Mouse (Mus musculus): Measurements from ENCODE around the gene Cpa1.

Gene Cpa1

DNA sequence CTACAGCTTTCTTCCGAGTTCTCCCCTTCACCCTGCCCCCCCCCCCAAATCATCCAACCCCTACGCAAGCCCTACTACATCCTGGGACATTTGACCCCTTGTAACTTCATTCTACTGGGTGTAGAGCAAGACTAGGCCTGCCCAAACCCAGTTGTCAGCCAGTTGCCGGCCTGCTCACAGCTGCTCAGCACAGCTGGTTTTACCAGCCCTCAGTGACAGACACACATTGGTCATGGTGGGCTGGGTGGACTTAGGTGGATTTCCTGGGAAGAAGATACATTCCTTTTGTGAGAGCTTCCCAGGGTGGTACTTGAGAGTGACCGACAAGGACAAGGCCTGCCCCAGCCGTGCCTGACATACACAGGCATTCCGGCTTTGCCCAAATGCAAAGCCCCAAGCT, 18.0 kb upstream of the Cpa1 start:
- DNase-seq (ENCODE audit: extremely low spot score) = no peak

DNA sequence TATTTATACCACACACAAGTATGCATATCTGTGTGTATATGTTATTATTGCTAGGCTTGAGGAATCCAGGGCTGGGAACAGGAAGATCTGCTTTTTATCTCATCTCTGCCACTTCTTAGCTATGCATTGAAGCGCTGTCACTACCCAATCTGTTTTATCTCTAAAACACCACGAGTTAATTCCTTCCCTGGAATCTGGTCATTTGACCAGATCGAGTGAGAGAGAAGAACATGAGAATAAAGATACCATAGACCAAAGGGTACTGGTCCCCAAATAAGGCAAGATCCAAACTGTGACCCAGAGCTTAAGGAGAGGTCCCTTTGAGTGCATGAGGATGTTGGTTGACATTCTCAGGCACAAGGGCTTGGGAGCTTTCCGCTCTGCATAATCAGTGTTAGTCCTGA, 17.0 kb upstream of the Cpa1 start:
- no peak for DNase-seq (ENCODE audit: extremely low spot score)

DNA sequence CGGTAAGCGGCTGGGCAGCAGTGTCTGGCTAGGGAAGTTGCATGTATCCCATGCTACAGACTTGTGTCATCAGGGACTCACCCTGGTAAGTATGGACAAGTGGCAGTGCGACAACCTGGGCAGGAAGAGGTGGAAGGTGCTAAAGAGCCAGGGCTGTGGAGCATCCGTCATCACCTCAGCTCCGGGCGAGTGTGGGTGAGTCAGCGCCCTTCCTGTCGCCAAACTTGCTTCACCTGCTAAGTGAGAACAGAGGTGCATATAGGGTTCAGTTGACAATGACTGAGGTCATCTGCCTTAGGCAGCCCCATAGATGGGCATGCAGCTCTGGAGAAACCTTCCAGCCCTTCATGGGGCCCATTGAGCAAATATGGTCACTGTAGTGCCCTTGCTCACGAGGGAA, 14.3 kb upstream of the Cpa1 start:
- no peak for DNase-seq (ENCODE audit: extremely low spot score)

DNA sequence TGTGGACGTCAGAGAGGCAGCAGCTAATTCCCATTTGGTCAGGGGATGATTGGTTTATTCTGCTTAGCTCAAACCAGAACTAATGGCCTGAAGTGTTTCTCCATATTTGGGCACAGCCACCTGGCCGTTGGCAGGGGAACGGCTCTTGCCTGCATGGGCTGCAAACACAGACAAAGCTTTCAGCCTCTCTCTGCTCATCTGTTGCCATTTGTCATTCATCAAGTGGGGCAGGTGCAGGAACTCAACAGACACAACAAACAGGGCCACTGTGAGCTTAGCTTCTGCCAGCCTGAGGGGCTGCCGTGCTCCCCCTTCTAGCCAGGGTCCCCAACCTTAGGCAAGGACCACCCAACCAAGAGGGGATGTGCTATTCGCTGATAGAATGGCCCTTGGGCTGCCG, 10.9 kb upstream of the Cpa1 start:
- peak; percentile 46 for DNase-seq (ENCODE audit: extremely low spot score)

DNA sequence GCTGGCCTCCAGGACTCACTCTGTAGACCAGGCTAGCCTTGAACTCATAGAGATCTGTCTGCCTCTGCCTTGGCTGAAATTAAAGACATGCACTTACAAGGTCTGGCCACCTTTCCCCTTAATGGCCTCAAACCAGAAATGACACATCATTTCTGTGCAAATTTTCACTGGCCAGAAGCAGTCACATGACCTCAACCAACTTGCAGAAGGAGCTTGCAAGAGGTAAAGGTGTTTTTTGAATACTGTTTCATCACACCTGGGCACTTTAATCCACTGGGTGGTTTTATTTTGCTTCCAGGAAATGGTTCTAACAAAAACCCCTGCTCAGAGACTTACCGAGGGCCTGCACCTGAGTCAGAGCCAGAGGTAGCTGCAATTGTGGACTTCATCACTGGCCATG, 9.0 kb upstream of the Cpa1 start:
- DNase-seq (ENCODE audit: extremely low spot score) = no peak

DNA sequence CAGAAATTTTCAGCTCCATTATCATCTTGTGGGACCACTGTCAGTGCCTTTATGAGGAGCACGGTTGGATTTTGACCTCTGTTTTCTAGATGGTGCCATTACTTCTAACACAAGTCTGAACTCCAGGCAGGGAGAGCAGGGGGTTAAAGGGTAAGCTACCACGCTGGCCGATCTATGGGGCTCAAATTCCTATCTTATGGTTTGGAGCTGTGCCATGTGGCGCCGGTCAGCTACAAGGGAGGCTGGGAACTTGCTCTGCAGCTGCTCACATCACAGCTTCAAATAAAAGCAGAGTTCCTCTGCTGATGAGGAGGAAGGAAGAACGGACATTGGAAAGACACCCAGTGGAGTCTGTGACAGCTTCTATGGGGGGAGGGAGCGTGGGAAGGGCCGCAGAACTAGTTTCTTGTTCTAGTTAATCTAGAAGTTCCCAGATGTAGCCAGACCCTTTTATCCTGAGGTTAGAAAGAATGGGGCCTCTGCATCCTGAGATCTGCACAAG, 3.6 kb upstream of the Cpa1 start:
- DNase-seq (ENCODE audit: extremely low spot score) = peak; percentile 49

DNA sequence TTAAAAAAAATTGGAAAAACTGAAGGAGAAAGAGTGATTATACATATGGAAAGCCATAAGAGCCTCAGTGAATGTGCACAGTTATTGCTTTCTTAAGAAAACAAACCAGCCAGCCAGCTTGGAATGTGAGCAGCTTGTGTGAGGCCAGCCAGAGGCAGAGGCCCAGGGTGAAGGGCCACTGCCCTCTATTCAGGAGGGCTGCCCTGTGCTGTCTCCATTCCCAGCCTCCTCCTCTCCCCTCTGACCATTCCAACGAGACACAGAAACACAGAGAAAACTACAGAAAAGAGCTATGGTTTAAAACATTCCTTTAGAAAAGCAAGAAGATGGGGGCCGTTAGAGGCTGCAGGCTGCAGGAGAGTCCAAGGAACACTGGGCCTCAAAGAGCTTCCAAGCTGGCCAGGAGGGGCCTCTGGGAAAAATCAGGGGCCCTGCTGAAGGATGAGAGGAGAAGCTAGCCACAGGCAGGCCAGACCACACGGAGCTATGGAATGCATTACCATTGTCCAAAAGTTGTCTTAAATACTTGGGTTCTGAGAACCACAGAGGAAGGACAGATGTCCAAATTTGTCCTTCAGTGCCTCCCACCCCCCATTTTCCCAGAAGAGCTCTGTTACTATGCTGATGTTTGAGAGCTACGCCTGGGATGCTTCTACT, 2.7 kb upstream of the Cpa1 start:
- DNase-seq (ENCODE audit: extremely low spot score) = peak; percentile 72

DNA sequence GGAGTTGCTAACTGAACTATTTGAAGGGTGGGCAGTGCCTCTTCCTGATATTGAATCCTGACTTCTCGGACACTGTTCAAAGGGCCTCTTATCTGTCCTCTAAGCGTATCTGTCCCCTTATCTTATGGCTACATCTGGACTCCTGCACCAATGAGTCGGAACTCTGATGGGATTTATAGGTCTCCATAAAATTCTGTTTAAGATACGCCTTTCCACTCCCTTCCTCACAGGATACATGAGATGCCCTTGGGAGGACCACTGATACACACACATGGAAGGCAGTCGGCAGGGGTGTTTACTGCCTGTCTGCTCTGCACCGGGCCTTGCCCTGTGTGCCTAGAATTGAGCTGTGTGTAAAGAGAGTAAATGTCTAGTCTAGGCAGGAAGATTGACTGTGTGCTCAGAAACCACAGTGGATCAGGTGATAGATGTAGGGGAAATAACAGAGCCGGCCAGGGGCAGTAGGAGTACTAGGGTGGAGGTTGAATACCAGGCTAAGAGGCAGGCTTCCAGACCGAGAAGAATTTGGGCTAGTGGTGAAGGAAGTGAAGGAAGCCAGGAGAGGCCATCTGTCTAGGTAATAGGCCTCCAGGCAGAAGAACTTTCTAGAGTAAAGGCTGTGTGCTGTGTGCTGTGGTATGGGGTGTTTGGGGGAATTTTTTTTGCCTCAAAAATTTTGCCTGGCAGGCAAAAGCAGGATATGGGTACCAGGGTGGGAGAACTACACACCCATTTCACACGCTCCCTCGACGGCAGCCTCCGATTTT, 4.9 kb downstream of the Cpa1 start:
- DNase-seq (ENCODE audit: extremely low spot score) = no peak

DNA sequence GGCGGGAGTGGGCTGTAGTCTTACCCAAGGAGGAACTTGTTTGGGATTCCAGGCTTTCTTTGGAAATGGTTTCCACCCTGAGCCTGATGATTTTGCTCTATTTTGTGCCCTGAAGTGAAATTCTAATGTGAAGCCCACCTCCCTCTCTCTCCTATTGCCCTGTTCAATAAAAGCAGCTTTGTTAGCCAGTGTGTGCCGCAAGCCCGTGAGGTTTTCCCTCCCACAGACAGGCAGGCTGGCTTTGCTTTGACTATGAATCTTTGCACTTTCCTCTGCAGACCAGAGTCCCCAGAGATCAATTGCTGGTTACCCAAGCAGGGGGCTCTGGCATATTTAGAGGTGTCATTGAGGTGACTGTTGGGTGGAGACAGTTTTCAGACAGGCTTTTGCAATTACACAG, 5.4 kb downstream of the Cpa1 start:
- no peak for DNase-seq (ENCODE audit: extremely low spot score)

DNA sequence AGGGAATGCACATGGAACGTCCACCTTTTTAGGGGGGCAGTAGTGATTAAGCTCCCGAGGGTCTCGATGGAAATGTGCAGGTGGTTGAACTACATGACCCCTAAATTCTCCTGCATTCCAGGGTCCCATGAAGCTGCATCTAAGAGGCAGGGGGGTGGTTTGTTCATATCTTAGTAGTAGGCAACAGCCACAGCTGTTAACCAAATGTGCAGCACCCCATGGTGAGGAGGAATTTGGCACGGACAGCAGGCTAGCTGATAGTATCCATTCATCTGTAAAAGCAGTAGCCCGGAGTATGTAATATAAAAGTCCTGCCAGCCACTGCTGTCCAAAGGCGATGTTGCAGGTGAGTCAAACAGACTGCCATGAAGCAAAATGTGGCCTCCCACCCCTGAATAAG, 6.4 kb downstream of the Cpa1 start:
- DNase-seq (ENCODE audit: extremely low spot score) = no peak

DNA sequence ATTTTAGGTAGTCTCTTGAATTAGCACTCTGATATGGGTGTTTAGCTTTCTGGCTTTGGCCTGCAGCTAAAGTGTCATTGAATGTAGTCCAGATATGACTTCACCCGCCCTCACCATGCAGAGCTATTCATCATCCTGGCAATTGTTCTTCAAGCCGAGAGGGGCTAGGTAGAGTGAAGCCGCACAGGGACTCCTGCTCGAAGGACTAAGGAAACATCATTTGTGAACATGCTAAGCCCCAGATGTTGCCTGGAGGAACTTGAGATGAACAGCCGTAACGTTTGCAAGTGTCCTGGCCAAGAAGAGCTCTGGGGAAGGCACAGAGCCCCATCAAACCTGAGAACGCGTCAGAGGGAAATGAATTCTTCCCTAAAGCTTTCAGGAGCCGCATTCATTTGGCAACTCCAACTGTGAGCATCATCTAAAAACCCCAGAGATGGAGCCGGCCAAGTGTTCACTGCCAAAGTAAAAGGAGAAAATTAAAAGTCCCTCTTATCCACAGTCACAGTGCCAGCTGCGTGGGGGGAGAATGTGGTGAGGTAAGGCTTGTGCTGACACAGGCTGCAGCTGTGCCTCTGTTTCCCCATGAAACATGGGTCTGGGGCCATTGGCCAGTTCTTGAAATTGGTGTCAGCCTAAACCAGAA, 10.8 kb downstream of the Cpa1 start:
- DNase-seq (ENCODE audit: extremely low spot score) = no peak

DNA sequence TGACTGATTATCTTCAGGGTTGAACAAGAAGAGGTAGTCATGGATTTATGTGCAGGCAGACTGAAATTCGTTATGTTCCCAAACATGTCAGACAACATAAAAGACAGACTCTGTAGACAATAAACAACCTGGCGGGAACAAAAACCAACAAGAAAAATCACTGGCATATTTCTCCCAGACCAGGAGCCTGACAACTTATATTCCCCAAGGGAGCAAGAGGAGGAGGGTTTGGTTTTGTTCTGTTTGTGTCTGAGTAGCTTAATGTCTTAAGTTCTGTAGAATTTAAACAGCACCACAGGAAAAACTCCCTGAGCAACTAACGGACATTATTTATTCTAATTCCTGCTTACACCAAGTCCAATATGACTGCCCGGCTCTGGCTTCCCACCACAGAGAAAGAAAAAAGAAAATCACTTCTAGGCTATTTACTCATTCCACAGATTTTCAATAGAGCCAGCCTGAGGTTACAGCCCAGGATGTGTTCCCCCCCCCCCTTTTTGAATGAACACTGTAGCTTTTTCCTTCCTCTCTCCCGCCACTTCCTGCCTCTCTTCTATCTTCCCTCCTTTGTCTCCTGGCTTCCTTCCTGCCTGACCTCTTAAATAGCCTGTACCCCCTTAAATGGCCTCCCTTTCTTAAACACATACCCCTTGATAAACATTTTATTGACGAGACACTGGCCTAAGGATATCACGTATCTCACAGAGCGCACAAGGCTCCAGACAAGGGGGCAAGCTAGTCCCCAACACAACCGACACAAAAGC, 13.6 kb downstream of the Cpa1 start:
- DNase-seq (ENCODE audit: extremely low spot score) = no peak

DNA sequence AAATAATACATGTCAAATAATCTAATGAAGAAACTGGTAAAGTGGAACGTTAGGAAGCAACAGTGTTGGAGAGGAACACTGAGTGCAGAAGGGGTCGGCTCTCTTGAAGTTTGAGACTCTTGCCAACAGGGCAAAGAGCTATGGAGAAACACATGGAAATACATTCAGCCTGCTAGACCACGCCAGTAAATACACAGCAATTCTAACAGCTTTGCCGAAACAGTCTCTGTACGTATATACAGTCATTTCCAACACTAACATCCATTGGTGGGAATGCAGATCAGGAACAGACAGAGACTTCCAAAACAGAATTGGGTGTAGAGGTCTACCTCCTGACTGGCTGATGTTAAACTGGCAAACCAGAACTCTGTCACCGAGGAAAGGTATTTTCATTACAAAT, 14.5 kb downstream of the Cpa1 start:
- DNase-seq (ENCODE audit: extremely low spot score) = no peak

DNA sequence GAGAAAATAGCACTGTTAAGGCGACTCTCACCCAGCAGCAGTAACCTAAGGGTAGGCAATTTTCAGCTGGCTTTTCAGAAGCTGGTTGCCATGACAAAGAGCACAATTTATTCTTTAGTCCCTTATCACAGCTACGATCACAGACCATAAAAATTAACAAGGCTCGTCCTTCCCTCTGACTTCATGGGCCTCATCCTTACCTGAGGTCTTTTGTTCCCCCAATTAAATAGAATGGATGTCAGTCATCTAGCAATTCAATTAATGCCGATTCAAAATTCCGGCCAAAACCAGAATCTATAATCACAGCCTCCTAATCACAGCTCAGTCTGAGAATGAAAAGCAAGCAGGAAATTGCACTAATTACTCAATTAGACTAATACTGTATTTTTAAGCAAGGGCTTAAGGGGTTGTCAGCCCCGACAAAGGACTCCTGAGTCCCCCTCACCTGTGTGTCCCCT, 15.4 kb downstream of the Cpa1 start:
- no peak for DNase-seq (ENCODE audit: extremely low spot score)

DNA sequence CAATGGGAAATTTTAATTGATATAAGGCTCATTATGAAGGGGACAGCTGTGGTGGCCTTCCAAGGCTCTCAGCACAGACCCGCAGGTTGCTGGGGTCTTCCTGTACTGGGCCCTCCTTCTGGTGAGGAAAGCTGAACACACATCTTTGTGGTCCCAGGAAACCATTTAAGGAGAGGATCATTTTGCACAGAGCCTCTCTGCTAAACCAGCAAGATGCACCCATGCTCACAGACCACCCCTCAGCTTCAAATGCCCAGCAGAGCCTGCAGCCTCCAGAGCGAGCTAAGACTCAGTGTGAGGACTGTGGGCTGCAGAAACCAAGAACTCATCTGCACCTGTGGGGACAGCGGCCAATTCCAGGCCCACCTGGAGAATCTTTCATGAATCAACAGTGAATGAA, 15.9 kb downstream of the Cpa1 start:
- DNase-seq (ENCODE audit: extremely low spot score) = no peak

DNA sequence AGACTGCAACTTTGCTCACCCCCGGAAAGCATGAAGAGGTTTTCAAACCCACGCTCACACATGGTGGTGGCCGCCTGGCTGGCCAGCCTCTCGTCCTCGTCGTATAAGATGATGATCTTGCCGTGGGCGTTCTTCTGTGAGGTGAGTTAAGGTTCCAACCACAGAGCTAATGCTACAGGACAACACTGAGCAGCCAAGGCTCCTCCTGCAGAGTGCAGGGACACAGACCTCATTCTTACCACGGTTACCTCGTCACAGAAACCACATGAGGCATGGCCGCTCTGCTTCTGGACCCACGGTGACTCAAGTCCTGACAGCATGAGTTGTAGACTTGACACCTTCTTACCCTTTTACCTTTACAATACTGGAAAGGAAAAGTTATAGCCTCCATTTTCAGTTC, 18.3 kb downstream of the Cpa1 start:
- DNase-seq (ENCODE audit: extremely low spot score) = no peak

DNA sequence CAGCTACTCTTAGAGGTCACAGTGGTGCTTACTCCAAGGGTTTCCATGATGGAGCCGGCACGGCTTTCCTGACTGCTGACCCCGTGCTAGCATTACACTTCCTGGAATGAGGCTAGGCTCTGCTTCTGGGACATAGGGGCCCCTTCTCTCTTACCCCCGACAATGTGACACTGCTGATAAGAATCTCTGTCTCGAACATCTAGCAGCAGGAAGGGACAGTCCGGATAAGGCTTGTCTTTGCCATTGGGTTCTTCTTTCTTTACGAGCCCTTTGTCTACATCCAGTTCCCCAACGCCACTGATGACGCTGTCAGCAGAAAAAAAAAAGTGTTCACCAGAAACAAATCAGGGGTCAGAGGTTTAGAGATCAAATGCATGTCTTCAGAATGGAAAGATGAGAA, 19.6 kb downstream of the Cpa1 start:
- no peak for DNase-seq (ENCODE audit: extremely low spot score)

DNA sequence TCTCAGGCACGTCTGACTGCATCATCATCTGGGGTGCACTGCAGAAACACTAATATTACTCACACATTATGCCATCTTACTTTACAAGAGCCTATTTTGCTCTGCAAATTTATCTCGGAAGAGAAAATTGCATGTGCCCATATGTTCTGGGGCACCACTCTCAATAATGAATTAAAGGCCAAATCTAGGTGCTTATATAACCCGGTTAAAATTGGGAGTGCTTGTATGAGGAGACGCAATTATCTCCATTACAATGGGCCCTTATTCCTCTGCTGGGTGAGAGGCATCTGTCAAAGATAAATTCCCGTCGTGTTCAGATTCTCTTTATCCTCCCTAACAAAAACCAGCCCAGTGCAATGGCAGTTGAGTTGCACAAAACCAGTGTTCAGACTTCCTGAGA, 25.8 kb downstream of the Cpa1 start:
- no peak for DNase-seq (ENCODE audit: extremely low spot score)

DNA sequence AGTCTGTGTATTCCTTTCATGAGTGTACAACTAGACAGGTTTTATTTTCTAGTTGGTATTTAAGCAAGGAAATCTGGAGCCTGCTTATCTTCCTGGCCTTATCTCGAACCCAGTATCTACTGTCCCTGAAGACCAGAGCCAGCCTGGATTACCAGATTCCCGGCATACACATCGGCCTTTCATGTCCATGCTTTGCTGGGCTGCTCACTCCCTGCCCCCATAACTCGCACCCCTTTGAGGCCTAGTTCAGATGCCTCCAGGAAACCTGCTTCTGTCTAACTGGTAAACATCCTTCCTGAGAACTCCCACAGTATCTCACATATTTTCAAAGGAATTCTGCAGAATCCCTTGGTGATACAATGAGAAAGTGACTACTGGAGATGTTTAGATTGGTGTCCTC, 26.3 kb downstream of the Cpa1 start:
- no peak for DNase-seq (ENCODE audit: extremely low spot score)

DNA sequence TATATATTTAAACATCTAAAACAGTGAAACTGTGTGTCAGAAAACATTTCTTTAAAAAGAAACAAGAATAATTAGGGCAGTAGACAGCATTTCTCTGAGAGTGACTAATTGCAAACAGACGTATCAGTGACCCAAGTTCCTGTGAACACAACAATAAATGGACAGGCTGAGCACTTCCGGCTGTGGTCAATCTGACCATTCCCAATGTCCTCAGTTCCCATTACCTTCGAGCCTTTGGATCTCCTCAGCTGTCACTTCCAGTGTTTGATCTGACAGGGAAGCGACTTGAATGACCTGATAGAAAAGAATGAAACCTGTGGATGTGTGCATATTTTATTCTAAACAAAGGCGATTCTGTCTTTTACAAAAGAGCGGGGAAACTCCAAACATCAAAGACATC, 27.0 kb downstream of the Cpa1 start:
- DNase-seq (ENCODE audit: extremely low spot score) = no peak

DNA sequence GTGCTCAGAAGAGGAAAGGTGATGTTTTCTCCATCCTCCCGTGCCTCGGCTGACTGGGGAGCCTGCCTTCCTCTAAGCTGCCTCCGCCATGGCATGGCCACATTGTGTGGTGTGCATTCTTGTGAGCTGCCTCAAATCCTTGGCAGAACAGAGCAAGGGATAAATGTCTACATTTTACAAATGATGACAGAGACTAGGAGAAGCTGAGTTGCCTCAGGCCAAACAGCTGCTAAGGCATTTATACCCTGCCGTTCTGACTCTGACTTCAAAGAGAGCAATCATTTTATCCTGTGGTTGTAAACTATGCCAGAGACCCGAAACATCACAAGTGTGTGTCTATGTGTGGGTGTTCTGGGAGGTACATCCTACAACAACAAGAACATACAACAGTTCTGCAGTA, 28.6 kb downstream of the Cpa1 start:
- DNase-seq (ENCODE audit: extremely low spot score) = no peak

DNA sequence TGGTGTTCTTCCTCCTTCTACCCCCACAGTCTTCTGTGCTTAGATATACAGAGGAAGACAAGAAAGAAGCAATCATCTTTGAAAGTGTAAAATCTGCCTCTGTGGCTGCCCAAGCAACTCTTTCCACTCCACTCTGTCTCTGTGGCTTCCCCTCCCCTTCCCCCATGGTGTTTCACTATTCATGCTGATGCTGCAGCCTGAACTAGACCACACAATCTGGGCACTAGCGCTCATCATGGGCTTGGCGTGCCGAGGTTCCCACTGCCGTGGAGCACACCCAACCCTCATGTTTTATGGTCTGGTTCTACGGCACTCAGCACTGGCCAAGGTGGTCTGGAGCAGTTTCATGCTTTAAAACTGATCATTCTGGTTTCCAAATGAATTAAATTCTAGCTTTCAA, 32.7 kb downstream of the Cpa1 start:
- no peak for DNase-seq (ENCODE audit: extremely low spot score)

Data from embryo, embryonic 9.5 days (tissue).